Mouse (Mus musculus) heart, embryonic 16.5 days (tissue): ENCODE measurements around the gene Rab15. TPM values are rescaled to one million over a fixed set of nuclear protein-coding genes. Genes with fewer than 3 reads are reported as not detected.
"Not testable (repeated sequence)": the region's sequence is repeated elsewhere in the genome, so short reads cannot be mapped to it uniquely, and the experiment has no call there.

Experiments
- ATAC-seq: fragments of 200-750 bp; cut with Nextera tagmentation; replicated peaks from 2 replicates; pipeline ENCODE4 v1.8.0; 2017; ENCODE audit warnings: moderate number of reproducible peaks; ENCODE audit not compliant: insufficient read depth, low FRiP score; ENCODE audit errors: extremely low read depth
- H3K27ac ChIP-seq: fragments of 300-500 bp; sonication (generic); 2 replicates; pipeline ENCODE4 v1.5.1; 2014; ENCODE audit warnings: mild to moderate bottlenecking, low read length, control low read depth, moderate library complexity
- H3K27me3 ChIP-seq: fragments of 300-500 bp; sonication (generic); 2 replicates; pipeline ENCODE4 v1.6.1; 2014; ENCODE audit warnings: low read length, mixed read lengths; ENCODE audit not compliant: control insufficient read depth, insufficient read depth
- H3K36me3 ChIP-seq: fragments of 300-500 bp; sonication (generic); 2 replicates; pipeline ENCODE4 v1.6.1; 2014; ENCODE audit not compliant: control insufficient read depth, insufficient read depth
- H3K4me1 ChIP-seq: fragments of 300-500 bp; sonication (generic); 2 replicates; pipeline ENCODE4 v1.6.1; 2014; ENCODE audit warnings: low read length, mixed read lengths; ENCODE audit not compliant: control insufficient read depth, insufficient read depth
- H3K4me2 ChIP-seq: fragments of 300-500 bp; sonication (generic); 2 replicates; pipeline ENCODE4 v1.6.1; 2014; ENCODE audit warnings: low read depth, mild to moderate bottlenecking, control low read depth, low read length
- H3K4me3 ChIP-seq: fragments of 300-500 bp; sonication (generic); 2 replicates; pipeline ENCODE4 v1.5.1; 2014; ENCODE audit warnings: mild to moderate bottlenecking, control low read depth, low read length
- H3K9ac ChIP-seq: fragments of 300-500 bp; sonication (generic); 2 replicates; pipeline ENCODE4 v1.6.1; 2014; ENCODE audit warnings: low read length, control low read depth
- H3K9me3 ChIP-seq: fragments of 300-500 bp; sonication (generic); replicated peaks from 2 replicates; pipeline ENCODE4 v1.6.1; 2016; ENCODE audit warnings: low read length; ENCODE audit not compliant: control insufficient read depth
- WGBS: fragments of 180-500 bp; shearing (Covaris S2); extraction: QIAGEN DNeasy Blood & Tissue Kit; methylation state at CpG from one replicate; pipeline ENCODE4 v1.1.7; 2014; 5-methylcytosine and 5-hydroxymethylcytosine counted together
- polyA plus RNA-seq: library from polyadenylated mRNA; unstranded; fragments of >200 nt; fragmentation: Nextera tagmentation; extraction: Ambion mirVana; gene quantifications from 2 replicates; pipeline ENCODE4 v1.2.1, GENCODE M21; 2015

Rab15 gene
- 8.7 and 8.8 TPM in 2 replicates for polyA plus RNA-seq

- 0 out of 2 replicates have a peak, but pooled peaks have one; percentile 7 for ATAC-seq
- peak within 1 kb of the TSS; percentile 80 for H3K9ac ChIP-seq
- peak within 1 kb of the TSS; percentile 72 for H3K4me3 ChIP-seq
- H3K9me3 ChIP-seq, result no peaks in the 10 kb centered on the region
- peaks cover 24% of the 10 kb centered on the region for H3K27me3 ChIP-seq
- H3K4me1 ChIP-seq, result no peaks in the 10 kb centered on the region
- peak within 1 kb of the TSS; percentile 84 for H3K4me2 ChIP-seq
- no peak within 1 kb of the TSS for H3K27ac ChIP-seq
- WGBS, result 8% methylated on average over 17 of the region's 17 CpGs
- H3K36me3 ChIP-seq, result no peaks in the 10 kb centered on the region
These were observed at the start of gene Rab15 for GRCm38 (mm10) chr12:76822651-76823041. Rab15 (minus strand) TSS chr12:76822908.

GRCm38 (mm10) chr12:76869561-76869960 is 46.9 kb upstream of the Rab15 start:
- no peak overlapping the region for H3K9ac ChIP-seq
- no peaks in the 10 kb centered on the region for H3K9me3 ChIP-seq
- peaks cover 15% of the 10 kb centered on the region for H3K4me1 ChIP-seq
- no peak overlapping the region for H3K4me2 ChIP-seq
- no peaks in the 10 kb centered on the region for H3K36me3 ChIP-seq
- H3K4me3 ChIP-seq, result no peak overlapping the region
- H3K27me3 ChIP-seq, result no peaks in the 10 kb centered on the region
- H3K27ac ChIP-seq, result no peak overlapping the region
- WGBS, result 69% methylated on average over 7 of the region's 7 CpGs
- no peak for ATAC-seq

- Histone ChIP-seq H3K27me3 (no peaks in the 10 kb centered on the region), H3K4me3 (no peak overlapping the region), H3K9me3 (no peaks in the 10 kb centered on the region), H3K9ac (no peak overlapping the region), H3K27ac (no peak overlapping the region), H3K4me2 (no peak overlapping the region), H3K4me1 (peaks cover 15% of the 10 kb centered on the region), H3K36me3 (no peaks in the 10 kb centered on the region)
- no peak for ATAC-seq
- WGBS, result 71% methylated on average over 14 of the region's 14 CpGs
These were observed 45.9 kb upstream of the Rab15 start for GRCm38 (mm10) chr12:76868463-76869198.

- Histone ChIP-seq H3K9ac (no peak overlapping the region), H3K4me1 (peaks cover 12% of the 10 kb centered on the region), H3K4me2 (no peak overlapping the region), H3K27ac (no peak overlapping the region), H3K9me3 (no peaks in the 10 kb centered on the region), H3K27me3 (no peaks in the 10 kb centered on the region), H3K36me3 (peaks cover under 1% of the 10 kb centered on the region; the same call in 1 of the 2 replicates), H3K4me3 (no peak overlapping the region)
- no peak for ATAC-seq
- WGBS, result 57% methylated on average over 10 of the region's 10 CpGs
These were observed 45.0 kb upstream of the Rab15 start for GRCm38 (mm10) chr12:76867586-76868280.

GRCm38 (mm10) chr12:76865266-76865665 is 42.6 kb upstream of the Rab15 start:
- H3K4me3 ChIP-seq, result no peak overlapping the region
- peaks cover 11% of the 10 kb centered on the region; the same call in 1 of the 2 replicates for H3K4me1 ChIP-seq
- ATAC-seq, result no peak
- H3K4me2 ChIP-seq, result no peak overlapping the region
- H3K27me3 ChIP-seq, result no peaks in the 10 kb centered on the region
- H3K9me3 ChIP-seq, result no peaks in the 10 kb centered on the region
- H3K36me3 ChIP-seq, result peaks cover 3% of the 10 kb centered on the region; the same call in 1 of the 2 replicates
- H3K27ac ChIP-seq, result no peak overlapping the region
- WGBS, result 71% methylated on average over 13 of the region's 13 CpGs
- H3K9ac ChIP-seq, result no peak overlapping the region

GRCm38 (mm10) chr12:76863651-76864050 is 40.9 kb upstream of the Rab15 start:
- Histone ChIP-seq H3K4me1 (peaks cover 9% of the 10 kb centered on the region; the same call in 1 of the 2 replicates), H3K4me3 (no peak overlapping the region), H3K36me3 (peaks cover 3% of the 10 kb centered on the region; the same call in 1 of the 2 replicates), H3K27me3 (no peaks in the 10 kb centered on the region), H3K9me3 (no peaks in the 10 kb centered on the region), H3K9ac (no peak overlapping the region), H3K27ac (no peak overlapping the region), H3K4me2 (no peak overlapping the region)
- 79% methylated on average over 11 of the region's 11 CpGs for WGBS
- no peak for ATAC-seq

- WGBS, result 83% methylated on average over 6 of the region's 6 CpGs
- not testable (repeated sequence) for H3K36me3 ChIP-seq, H3K4me2 ChIP-seq, H3K9me3 ChIP-seq, H3K4me1 ChIP-seq, H3K9ac ChIP-seq, H3K27me3 ChIP-seq, H3K4me3 ChIP-seq, ATAC-seq, H3K27ac ChIP-seq
These were observed 36.1 kb upstream of the Rab15 start for GRCm38 (mm10) chr12:76858788-76859187.

GRCm38 (mm10) chr12:76857087-76857486 is 34.4 kb upstream of the Rab15 start:
- no peaks in the 10 kb centered on the region for H3K27me3 ChIP-seq
- no peak overlapping the region for H3K27ac ChIP-seq
- no peak overlapping the region for H3K4me3 ChIP-seq
- H3K9me3 ChIP-seq, result no peaks in the 10 kb centered on the region
- H3K36me3 ChIP-seq, result no peaks in the 10 kb centered on the region
- H3K4me1 ChIP-seq, result peaks cover 6% of the 10 kb centered on the region; the same call in 1 of the 2 replicates
- H3K4me2 ChIP-seq, result no peak overlapping the region
- no peak overlapping the region for H3K9ac ChIP-seq
- ATAC-seq, result no peak
- WGBS, result 89% methylated on average over 10 of the region's 10 CpGs
